Mouse (Mus musculus): ENCODE measurements around the gene Natd1. TPM values are rescaled to one million over a fixed set of nuclear protein-coding genes. Genes with fewer than 3 reads are reported as not detected.
A peak's percentile ranks its signal among the peaks of the same experiment; 100 is the strongest.

The Natd1 gene
- 14.2 and 17.0 TPM in 2 replicates for polyA plus RNA-seq (2016; fragmentation: Nextera tagmentation; extraction: Ambion mirVana)

GRCm38 (mm10) chr11:60914491-60914890 is at the start of gene Natd1:
Gene Natd1 (minus strand): TSS chr11:60914750.
- Histone ChIP-seq H3K36me3 (no peaks in the 10 kb centered on the region), H3K9me3 (replicated peaks) (no peaks in the 10 kb centered on the region), H3K4me3 (peak within 1 kb of the TSS; percentile 94), H3K27me3 (ENCODE audit: low read depth, poor library complexity, severe bottlenecking) (peaks cover 22% of the 10 kb centered on the region), H3K4me1 (peaks cover 45% of the 10 kb centered on the region), H3K27ac (peak within 1 kb of the TSS; percentile 88)
- 45% methylated on average over 7 of the region's 7 CpGs for WGBS
- DNase-seq (ENCODE audit: low spot score), result no peak

DNA sequence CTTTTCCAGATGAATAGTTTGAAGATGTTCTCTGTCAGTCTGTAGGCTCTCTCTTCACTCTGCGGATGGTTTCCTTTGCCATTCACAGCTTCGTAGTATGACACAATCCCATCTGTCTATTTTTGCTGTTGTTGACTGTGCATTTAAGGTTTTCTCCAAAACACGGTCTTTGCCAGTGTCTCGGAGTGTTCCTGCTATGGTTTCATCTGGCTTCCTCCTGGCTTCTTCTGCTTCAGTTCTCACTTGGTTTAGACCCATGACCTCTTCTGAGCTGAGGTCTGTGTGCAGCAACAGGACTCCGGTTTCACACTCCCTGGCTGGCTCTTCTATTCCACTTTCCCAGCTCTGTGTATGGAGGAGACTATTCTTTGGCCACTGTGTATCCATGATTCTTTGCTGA is 48.2 kb upstream of the Natd1 start:
- Histone ChIP-seq H3K27me3 (ENCODE audit: low read depth, poor library complexity, severe bottlenecking) (no peaks in the 10 kb centered on the region), H3K4me3 (no peak overlapping the region), H3K9me3 (replicated peaks) (no peaks in the 10 kb centered on the region), H3K36me3 (no peaks in the 10 kb centered on the region), H3K4me1 (peaks cover 8% of the 10 kb centered on the region), H3K27ac (no peak overlapping the region)
- 85% methylated on average over 5 of the region's 5 CpGs for WGBS
- DNase-seq (ENCODE audit: low spot score), result no peak

GRCm38 (mm10) chr11:60961176-60961575 is 46.6 kb upstream of the Natd1 start:
- H3K4me1 ChIP-seq, result peaks cover 3% of the 10 kb centered on the region; the same call in 1 of the 2 replicates
- 83% methylated on average over 1 of the region's 1 CpGs for WGBS
- no peak for DNase-seq (ENCODE audit: low spot score)
- H3K27me3 ChIP-seq (ENCODE audit: low read depth, poor library complexity, severe bottlenecking), result no peaks in the 10 kb centered on the region
- no peak overlapping the region for H3K4me3 ChIP-seq
- H3K27ac ChIP-seq, result no peak overlapping the region
- H3K9me3 ChIP-seq (replicated peaks), result no peaks in the 10 kb centered on the region
- H3K36me3 ChIP-seq, result no peaks in the 10 kb centered on the region

DNA sequence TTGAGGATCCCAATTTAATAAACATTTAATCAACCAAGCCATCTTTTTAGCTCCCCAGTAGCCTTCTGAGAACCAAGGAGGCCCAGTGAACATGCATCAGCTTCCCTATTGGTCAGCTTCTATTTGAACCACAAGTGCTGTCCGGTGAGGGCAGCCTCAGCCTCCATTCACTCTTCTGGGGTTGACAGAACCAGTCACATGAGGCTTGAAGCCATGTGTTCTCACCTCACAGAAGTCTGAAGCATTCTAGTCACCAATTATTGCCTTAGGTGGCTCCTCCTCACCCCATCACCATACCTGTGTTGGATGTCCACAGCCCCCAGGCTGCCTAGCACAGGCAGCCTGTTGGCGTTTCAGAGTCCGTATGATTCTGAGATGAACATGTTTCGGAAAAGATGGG is 44.4 kb upstream of the Natd1 start:
- H3K36me3 ChIP-seq, result no peaks in the 10 kb centered on the region
- no peaks in the 10 kb centered on the region for H3K27me3 ChIP-seq (ENCODE audit: low read depth, poor library complexity, severe bottlenecking)
- no peak overlapping the region for H3K27ac ChIP-seq
- no peak for DNase-seq (ENCODE audit: low spot score)
- WGBS, result 82% methylated on average over 4 of the region's 4 CpGs
- H3K9me3 ChIP-seq (replicated peaks), result no peaks in the 10 kb centered on the region
- peaks cover 11% of the 10 kb centered on the region for H3K4me1 ChIP-seq
- no peak overlapping the region for H3K4me3 ChIP-seq

- no peak for DNase-seq (ENCODE audit: low spot score)
- WGBS, result 90% methylated on average over 9 of the region's 9 CpGs
- Histone ChIP-seq H3K36me3 (peaks cover 27% of the 10 kb centered on the region), H3K4me1 (peaks cover 13% of the 10 kb centered on the region), H3K27ac (no peak overlapping the region), H3K27me3 (ENCODE audit: low read depth, poor library complexity, severe bottlenecking) (no peaks in the 10 kb centered on the region), H3K9me3 (replicated peaks) (no peaks in the 10 kb centered on the region), H3K4me3 (no peak overlapping the region)
Observed at GRCm38 (mm10) chr11:60955621-60956383, 41.3 kb upstream of the Natd1 start.

GRCm38 (mm10) chr11:60954255-60955104 is 39.9 kb upstream of the Natd1 start:
- Histone ChIP-seq H3K9me3 (replicated peaks) (no peaks in the 10 kb centered on the region), H3K27ac (no peak overlapping the region)

DNA sequence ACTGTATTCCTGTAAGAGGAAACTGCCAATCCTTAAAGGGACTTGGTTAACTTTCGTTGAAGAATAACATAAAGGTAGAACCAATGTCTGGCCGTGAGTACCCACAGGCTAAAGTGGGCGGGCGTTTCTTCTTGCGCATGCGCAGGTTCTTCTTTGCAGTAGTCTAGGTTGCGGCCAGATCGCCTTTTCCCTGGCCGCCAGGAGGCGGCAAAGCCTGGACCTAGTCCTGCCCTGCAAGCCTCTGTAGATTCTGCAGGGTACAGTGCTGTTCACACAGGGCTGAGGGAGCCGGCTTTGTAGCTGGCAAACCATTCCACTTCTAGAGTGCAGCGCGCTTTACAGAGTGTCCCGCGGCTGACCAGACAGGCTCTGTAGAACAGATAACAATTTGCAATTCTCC is 39.3 kb upstream of the Natd1 start:
- Histone ChIP-seq H3K4me1 (peaks cover 13% of the 10 kb centered on the region), H3K27ac (no peak overlapping the region), H3K27me3 (ENCODE audit: low read depth, poor library complexity, severe bottlenecking) (no peaks in the 10 kb centered on the region), H3K36me3 (peaks cover 44% of the 10 kb centered on the region), H3K9me3 (replicated peaks) (no peaks in the 10 kb centered on the region), H3K4me3 (no peak overlapping the region)
- 11% methylated on average over 15 of the region's 15 CpGs for WGBS
- DNase-seq (ENCODE audit: low spot score), result peak; percentile 93

More at GRCm38 (mm10) chr11:60954255-60955104, 39.9 kb upstream of the Natd1 start:
- H3K4me1 ChIP-seq, result peaks cover 13% of the 10 kb centered on the region
- no peak overlapping the region for H3K4me3 ChIP-seq
- H3K27me3 ChIP-seq (ENCODE audit: low read depth, poor library complexity, severe bottlenecking), result no peaks in the 10 kb centered on the region
- no peak for DNase-seq (ENCODE audit: low spot score)
- H3K36me3 ChIP-seq, result peaks cover 37% of the 10 kb centered on the region
- WGBS, result 85% methylated on average over 10 of the region's 10 CpGs

DNA sequence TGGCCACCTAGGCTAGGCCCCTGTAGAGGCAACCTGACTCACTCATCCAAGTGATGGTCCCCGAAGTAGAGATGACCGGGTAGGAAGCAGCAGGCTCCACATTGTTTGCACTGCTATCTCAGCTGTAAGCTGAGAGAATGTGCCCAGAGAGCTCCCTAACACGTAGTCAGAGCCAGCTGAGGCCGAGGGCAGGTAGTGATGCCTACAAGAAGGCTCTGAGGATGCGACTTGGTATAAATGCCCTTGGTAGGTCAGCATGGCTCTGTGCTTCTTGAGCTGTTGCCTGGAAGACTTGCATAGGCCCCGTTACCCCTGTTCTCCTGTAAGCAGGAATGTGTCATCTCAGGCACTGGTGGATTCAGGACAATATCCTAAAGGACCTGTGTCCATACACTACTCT is 38.4 kb upstream of the Natd1 start:
- Histone ChIP-seq H3K27ac (no peak overlapping the region), H3K27me3 (ENCODE audit: low read depth, poor library complexity, severe bottlenecking) (no peaks in the 10 kb centered on the region), H3K9me3 (replicated peaks) (no peaks in the 10 kb centered on the region), H3K4me3 (no peak overlapping the region), H3K4me1 (peaks cover 13% of the 10 kb centered on the region), H3K36me3 (peaks cover 52% of the 10 kb centered on the region)
- no peak for DNase-seq (ENCODE audit: low spot score)
- 95% methylated on average over 6 of the region's 6 CpGs for WGBS

GRCm38 (mm10) chr11:60952362-60952761 is 37.8 kb upstream of the Natd1 start:
- H3K27me3 ChIP-seq (ENCODE audit: low read depth, poor library complexity, severe bottlenecking), result no peaks in the 10 kb centered on the region
- H3K27ac ChIP-seq, result no peak overlapping the region
- H3K9me3 ChIP-seq (replicated peaks), result no peaks in the 10 kb centered on the region
- no peak for DNase-seq (ENCODE audit: low spot score)
- peaks cover 58% of the 10 kb centered on the region for H3K36me3 ChIP-seq
- no peak overlapping the region for H3K4me3 ChIP-seq
- peaks cover 13% of the 10 kb centered on the region for H3K4me1 ChIP-seq
- 93% methylated on average over 3 of the region's 3 CpGs for WGBS

- no peak overlapping the region for H3K27ac ChIP-seq
- DNase-seq (ENCODE audit: low spot score), result no peak
- 88% methylated on average over 5 of the region's 5 CpGs for WGBS
- peaks cover 63% of the 10 kb centered on the region for H3K36me3 ChIP-seq
- no peaks in the 10 kb centered on the region for H3K9me3 ChIP-seq (replicated peaks)
- H3K4me3 ChIP-seq, result no peak overlapping the region
- H3K4me1 ChIP-seq, result peaks cover 13% of the 10 kb centered on the region
- no peaks in the 10 kb centered on the region for H3K27me3 ChIP-seq (ENCODE audit: low read depth, poor library complexity, severe bottlenecking)
Observed at GRCm38 (mm10) chr11:60951896-60952295, 37.3 kb upstream of the Natd1 start.

DNA sequence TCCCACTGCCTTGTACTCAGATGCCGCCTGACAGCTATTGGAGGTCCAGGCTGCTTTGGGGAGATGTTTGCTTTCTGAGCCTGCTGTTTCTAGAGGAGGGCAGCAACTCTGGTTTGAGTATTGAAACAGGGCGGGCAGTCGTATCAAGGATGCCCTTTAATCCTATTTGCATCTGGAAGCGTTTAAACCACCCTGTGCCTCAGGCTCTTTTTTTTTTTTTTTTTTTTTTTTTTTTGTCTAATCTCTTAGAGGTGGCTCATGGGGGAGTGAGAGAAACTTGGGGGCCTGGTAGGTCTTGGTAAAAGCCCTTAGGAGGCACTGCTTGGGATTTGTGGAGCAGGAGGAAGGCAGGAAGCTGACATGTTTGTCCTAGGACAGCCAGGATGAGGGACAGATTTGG is 30.5 kb upstream of the Natd1 start:
- no peak for DNase-seq (ENCODE audit: low spot score)
- H3K36me3 ChIP-seq, result peaks cover 93% of the 10 kb centered on the region
- H3K4me3 ChIP-seq, result no peak overlapping the region
- WGBS, result 44% methylated on average over 4 of the region's 4 CpGs
- H3K27ac ChIP-seq, result no peak overlapping the region
- peaks cover 22% of the 10 kb centered on the region for H3K4me1 ChIP-seq
- no peaks in the 10 kb centered on the region for H3K27me3 ChIP-seq (ENCODE audit: low read depth, poor library complexity, severe bottlenecking)
- no peaks in the 10 kb centered on the region for H3K9me3 ChIP-seq (replicated peaks)

GRCm38 (mm10) chr11:60942263-60943015 is 27.9 kb upstream of the Natd1 start:
- DNase-seq (ENCODE audit: low spot score), result no peak
- Histone ChIP-seq H3K27ac (0 out of 2 replicates have a peak overlapping the region, but pooled peaks have one; percentile 1), H3K9me3 (replicated peaks) (no peaks in the 10 kb centered on the region), H3K27me3 (ENCODE audit: low read depth, poor library complexity, severe bottlenecking) (no peaks in the 10 kb centered on the region), H3K36me3 (peaks cover 73% of the 10 kb centered on the region), H3K4me1 (peaks cover 22% of the 10 kb centered on the region), H3K4me3 (no peak overlapping the region)
- 94% methylated on average over 9 of the region's 9 CpGs for WGBS
